Mouse (Mus musculus): ENCODE data around the gene Olfr707. TPM values are rescaled to one million over a fixed set of nuclear protein-coding genes. Genes with fewer than 3 reads are reported as not detected.

Gene Olfr707
- polyA plus RNA-seq, 1 experiment from 2014 or later = not detected

- no peaks in the 10 kb centered on the region for H3K36me3 ChIP-seq (replicated peaks; ENCODE audit: insufficient read depth, low read length)
- H3K4me3 ChIP-seq (ENCODE audit: low read depth, low read length) = no peak within 1 kb of the TSS
- no peaks in the 10 kb centered on the region for H3K9me3 ChIP-seq (ENCODE audit: low read length)
- H3K27ac ChIP-seq (ENCODE audit: low read depth) = no peak within 1 kb of the TSS
- H3K4me1 ChIP-seq (ENCODE audit: insufficient read depth) = no peaks in the 10 kb centered on the region
- no peak within 1 kb of the TSS for H3K9ac ChIP-seq (replicated peaks)
- no peak within 1 kb of the TSS for H3K4me2 ChIP-seq (ENCODE audit: low read depth, low read length)
- no peak for DNase-seq
- no peaks in the 10 kb centered on the region for H3K27me3 ChIP-seq (ENCODE audit: insufficient read depth, low read length)
- TF ChIP-seq EP300 (IDR thresholded peaks at IDR 0.05; ENCODE audit: low read depth) (no peak), CTCF (IDR thresholded peaks at IDR 0.05; ENCODE audit: low read depth) (no peak)
- ATAC-seq = no peak
These were observed 38.2 kb downstream of the Olfr707 start, which contains the start of gene Olfr704 for GRCm38 (mm10) chr7:106862885-106863284. Olfr704 (plus strand) TSS chr7:106863185.

GRCm38 (mm10) chr7:106843060-106843459 is 58.0 kb downstream of the Olfr707 start, which contains the start of gene Olfr703:
Olfr703 (plus strand) TSS chr7:106843360.
- no peak within 1 kb of the TSS for H3K27ac ChIP-seq (ENCODE audit: low read depth)
- DNase-seq (no peak), ATAC-seq (no peak)
- 58% methylated on average over 2 of the region's 2 CpGs for WGBS (ENCODE audit: insufficient replicate concordance)
- H3K4me1 ChIP-seq (ENCODE audit: insufficient read depth) = no peaks in the 10 kb centered on the region
- H3K9ac ChIP-seq (replicated peaks) = no peak within 1 kb of the TSS
- no peaks in the 10 kb centered on the region for H3K27me3 ChIP-seq (ENCODE audit: insufficient read depth, low read length)
- H3K9me3 ChIP-seq (ENCODE audit: low read length) = no peaks in the 10 kb centered on the region
- H3K36me3 ChIP-seq (replicated peaks; ENCODE audit: insufficient read depth, low read length) = no peaks in the 10 kb centered on the region
- TF ChIP-seq EP300 (IDR thresholded peaks at IDR 0.05; ENCODE audit: low read depth) = no peak
- no peak for TF ChIP-seq CTCF (IDR thresholded peaks at IDR 0.05; ENCODE audit: low read depth)
- H3K4me2 ChIP-seq (ENCODE audit: low read depth, low read length) = no peak within 1 kb of the TSS
- H3K4me3 ChIP-seq (ENCODE audit: low read depth, low read length) = no peak within 1 kb of the TSS

Other genes starting within 250 kb of the Olfr707 start
- gene Olfr693, start 220.7 kb downstream of the Olfr707 start, polyA plus RNA-seq (2015; fragmentation: Nextera tagmentation; extraction: Ambion mirVana) = not detected in 2 replicates
- not detected in 2 replicates for gene Olfr694, start 209.4 kb downstream of the Olfr707 start, polyA plus RNA-seq (2015; fragmentation: Nextera tagmentation; extraction: Ambion mirVana)
- not detected in 2 replicates for gene Olfr695, start 184.8 kb downstream of the Olfr707 start, polyA plus RNA-seq (2015; fragmentation: Nextera tagmentation; extraction: Ambion mirVana)
- not detected in 2 replicates for gene Olfr697, start 158.8 kb downstream of the Olfr707 start, polyA plus RNA-seq (2015; fragmentation: Nextera tagmentation; extraction: Ambion mirVana)
- not detected in 2 replicates for gene Olfr698, start 145.8 kb downstream of the Olfr707 start, polyA plus RNA-seq (2015; fragmentation: Nextera tagmentation; extraction: Ambion mirVana)
- gene Olfr699, start 108.0 kb downstream of the Olfr707 start, polyA plus RNA-seq (2015; fragmentation: Nextera tagmentation; extraction: Ambion mirVana) = not detected in 2 replicates
- gene Olfr700, start 92.4 kb downstream of the Olfr707 start, polyA plus RNA-seq (2015; fragmentation: Nextera tagmentation; extraction: Ambion mirVana) = not detected in 2 replicates
- not detected in 2 replicates for gene Olfr701, start 87.1 kb downstream of the Olfr707 start, polyA plus RNA-seq (2015; fragmentation: Nextera tagmentation; extraction: Ambion mirVana)
- not detected in 2 replicates for gene Olfr702, start 67.3 kb downstream of the Olfr707 start, polyA plus RNA-seq (2015; fragmentation: Nextera tagmentation; extraction: Ambion mirVana)
- gene Olfr703, start 57.9 kb downstream of the Olfr707 start, polyA plus RNA-seq (2015; fragmentation: Nextera tagmentation; extraction: Ambion mirVana) = not detected in 2 replicates
- not detected in 2 replicates for gene Olfr704, start 38.1 kb downstream of the Olfr707 start, polyA plus RNA-seq (2015; fragmentation: Nextera tagmentation; extraction: Ambion mirVana)
- not detected in 2 replicates for gene Olfr705, start 24.4 kb downstream of the Olfr707 start, polyA plus RNA-seq (2015; fragmentation: Nextera tagmentation; extraction: Ambion mirVana)
- gene Olfr706, start 13.1 kb downstream of the Olfr707 start, polyA plus RNA-seq (2015; fragmentation: Nextera tagmentation; extraction: Ambion mirVana) = not detected in 2 replicates
- gene Olfr1532-ps1, start 6.8 kb upstream of the Olfr707 start, polyA plus RNA-seq (2015; fragmentation: Nextera tagmentation; extraction: Ambion mirVana) = not detected in 2 replicates
- gene Olfr709-ps1, start 31.0 kb upstream of the Olfr707 start, polyA plus RNA-seq (2015; fragmentation: Nextera tagmentation; extraction: Ambion mirVana) = not detected in 2 replicates
- gene Olfr710, start 47.1 kb upstream of the Olfr707 start, polyA plus RNA-seq (2015; fragmentation: Nextera tagmentation; extraction: Ambion mirVana) = not detected in 2 replicates
- not detected in 2 replicates for gene Olfr6, start 62.7 kb upstream of the Olfr707 start, polyA plus RNA-seq (2015; fragmentation: Nextera tagmentation; extraction: Ambion mirVana)
- gene Olfr711, start 74.2 kb upstream of the Olfr707 start, polyA plus RNA-seq (2015; fragmentation: Nextera tagmentation; extraction: Ambion mirVana) = not detected in 2 replicates
- gene Olfr2, start 104.8 kb upstream of the Olfr707 start, polyA plus RNA-seq (2015; fragmentation: Nextera tagmentation; extraction: Ambion mirVana) = not detected in 2 replicates
- not detected in 2 replicates for gene Olfr713, start 129.9 kb upstream of the Olfr707 start, polyA plus RNA-seq (2015; fragmentation: Nextera tagmentation; extraction: Ambion mirVana)
- not detected in 2 replicates for gene Olfr714, start 169.7 kb upstream of the Olfr707 start, polyA plus RNA-seq (2015; fragmentation: Nextera tagmentation; extraction: Ambion mirVana)
- gene Olfr17, start 192.0 kb upstream of the Olfr707 start, polyA plus RNA-seq (2015; fragmentation: Nextera tagmentation; extraction: Ambion mirVana) = not detected in 2 replicates
- gene Olfr715b, start 209.1 kb upstream of the Olfr707 start, polyA plus RNA-seq (2015; fragmentation: Nextera tagmentation; extraction: Ambion mirVana) = not detected in 2 replicates
- gene Olfr715, start 229.8 kb upstream of the Olfr707 start, polyA plus RNA-seq (2015; fragmentation: Nextera tagmentation; extraction: Ambion mirVana) = not detected in 2 replicates
- not detected in 2 replicates for gene Olfr716, start 237.1 kb upstream of the Olfr707 start, polyA plus RNA-seq (2015; fragmentation: Nextera tagmentation; extraction: Ambion mirVana)